Mouse (Mus musculus) stomach, postnatal 0 days (tissue): ENCODE results near the gene Gimap5. TPM values are rescaled to one million over a fixed set of nuclear protein-coding genes. Genes with fewer than 3 reads are reported as not detected.

ENCODE experiments used
- ATAC-seq: fragments of 200-750 bp; cut with Nextera tagmentation; 2 replicates; pipeline ENCODE4 v1.8.0; 2017; ENCODE audit not compliant: low FRiP score, low TSS enrichment
- DNase-seq: peaks from one replicate; pipeline ENCODE4 v3.0.0-alpha.2; 2016; ENCODE audit warnings: low spot score
- H3K27ac ChIP-seq: fragments of 300-500 bp; sonication (generic); replicated peaks from 2 replicates; pipeline ENCODE4 v1.5.1; 2014; ENCODE audit warnings: mild to moderate bottlenecking, control low read depth
- H3K27me3 ChIP-seq: fragments of 300-500 bp; sonication (generic); 2 replicates; pipeline ENCODE4 v1.6.1; 2014; ENCODE audit warnings: low read length; ENCODE audit not compliant: control insufficient read depth, insufficient read depth
- H3K36me3 ChIP-seq: fragments of 300-500 bp; sonication (generic); 2 replicates; pipeline ENCODE4 v1.6.1; 2014; ENCODE audit warnings: low read length, mixed read lengths; ENCODE audit not compliant: control insufficient read depth, insufficient read depth
- H3K4me1 ChIP-seq: fragments of 300-500 bp; sonication (generic); replicated peaks from 2 replicates; pipeline ENCODE4 v1.6.1; 2014; ENCODE audit warnings: antibody characterized with exemption; ENCODE audit not compliant: control insufficient read depth, insufficient read depth
- H3K4me2 ChIP-seq: fragments of 300-500 bp; sonication (generic); replicated peaks from 2 replicates; pipeline ENCODE4 v1.6.1; 2014; ENCODE audit warnings: low read depth, mild to moderate bottlenecking, control low read depth, moderate library complexity
- H3K4me3 ChIP-seq: fragments of 300-500 bp; sonication (generic); 2 replicates; pipeline ENCODE4 v1.5.1; 2014; ENCODE audit warnings: low read depth, low read length, control low read depth
- H3K9ac ChIP-seq: fragments of 300-500 bp; sonication (generic); 2 replicates; pipeline ENCODE4 v1.6.1; 2014; ENCODE audit warnings: mild to moderate bottlenecking, low read length, control low read depth, mixed read lengths
- H3K9me3 ChIP-seq: fragments of 300-500 bp; sonication (generic); 2 replicates; pipeline ENCODE4 v1.6.1; 2016; ENCODE audit warnings: low read length; ENCODE audit not compliant: control insufficient read depth
- CTCF ChIP-seq: IDR thresholded peaks from 2 replicates; pipeline ENCODE4 v1.5.1; 2016; ENCODE audit warnings: antibody characterized with exemption, low read depth, mild to moderate bottlenecking, moderate library complexity
- EP300 ChIP-seq: optimal IDR thresholded peaks from 2 replicates; pipeline ENCODE3; 2016; ENCODE audit warnings: antibody characterized with exemption
- WGBS: fragments of 180-500 bp; shearing (Covaris S2); extraction: QIAGEN DNeasy Blood & Tissue Kit; methylation state at CpG from one replicate; pipeline ENCODE4 v1.1.7; 2014; 5-methylcytosine and 5-hydroxymethylcytosine counted together
- polyA plus RNA-seq: library from polyadenylated mRNA; unstranded; fragments of >200 nt; fragmentation: Nextera tagmentation; extraction: Ambion mirVana; gene quantifications from 2 replicates; pipeline ENCODE4 v1.2.1, GENCODE M21; 2015

Gimap5 gene
- polyA plus RNA-seq, 1 experiment from 2014 or later = 6.1 TPM

- H3K9ac ChIP-seq = no peak overlapping the region
- H3K4me3 ChIP-seq = no peak overlapping the region
- H3K36me3 ChIP-seq = no peaks in the 10 kb centered on the region
- no peak for TF ChIP-seq CTCF
- no peak for TF ChIP-seq EP300
- no peak for ATAC-seq
- no peak for DNase-seq
- H3K9me3 ChIP-seq = no peaks in the 10 kb centered on the region
- H3K4me1 ChIP-seq = peaks cover 2% of the 10 kb centered on the region; the same call in 1 of the 2 replicates
- 10% methylated on average over 9 of the region's 9 CpGs for WGBS
- no peak overlapping the region for H3K27ac ChIP-seq
- H3K4me2 ChIP-seq = no peak overlapping the region
- no peaks in the 10 kb centered on the region for H3K27me3 ChIP-seq
Measured at GRCm38 (mm10) chr6:48741711-48742206, 4.2 kb upstream of the Gimap5 start.

DNA sequence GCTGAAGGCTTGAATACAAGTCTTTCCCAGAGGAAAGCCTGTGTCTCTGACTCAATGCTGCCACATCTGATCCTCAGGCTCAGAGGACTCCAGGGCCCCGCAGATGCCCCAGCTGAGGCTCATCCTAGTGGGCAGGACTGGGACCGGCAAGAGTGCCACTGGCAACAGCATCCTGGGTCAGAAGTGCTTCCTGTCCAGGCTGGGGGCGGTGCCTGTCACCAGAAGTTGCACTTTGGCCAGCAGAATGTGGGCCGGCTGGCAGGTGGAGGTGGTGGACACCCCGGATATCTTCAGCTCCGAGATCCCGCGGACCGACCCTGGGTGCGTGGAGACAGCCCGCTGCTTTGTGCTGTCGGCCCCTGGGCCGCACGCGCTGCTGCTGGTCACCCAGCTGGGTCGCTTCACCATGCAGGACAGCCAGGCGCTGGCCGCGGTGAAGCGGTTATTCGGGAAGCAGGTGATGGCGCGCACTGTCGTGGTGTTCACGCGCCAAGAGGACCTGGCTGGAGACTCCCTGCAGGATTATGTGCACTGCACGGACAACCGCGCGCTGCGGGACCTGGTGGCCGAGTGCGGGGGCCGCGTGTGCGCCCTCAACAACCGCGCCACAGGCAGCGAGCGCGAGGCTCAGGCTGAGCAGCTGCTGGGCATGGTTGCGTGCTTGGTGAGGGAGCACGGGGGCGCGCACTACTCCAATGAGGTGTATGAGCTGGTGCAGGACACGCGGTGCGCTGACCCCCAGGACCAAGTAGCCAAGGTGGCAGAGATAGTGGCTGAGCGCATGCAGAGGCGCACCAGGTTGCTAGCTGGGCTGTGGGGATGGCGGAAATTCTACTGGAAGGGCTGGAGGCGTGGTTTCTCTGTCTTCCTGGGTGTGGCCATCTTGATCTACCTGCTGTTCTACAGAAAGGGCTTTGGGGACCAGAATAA, 3.3 kb upstream of the Gimap5 start:
- 7% methylated on average over 52 of the region's 52 CpGs for whole genome bisulfite sequencing
- peak; percentile 81 for ATAC-seq
- peak; percentile 73 for DNase-seq
- no peaks in the 10 kb centered on the region for H3K36me3 ChIP-seq
- peak overlapping the region; percentile 55 for H3K9ac ChIP-seq
- H3K9me3 ChIP-seq = no peaks in the 10 kb centered on the region
- H3K4me1 ChIP-seq = peaks cover 2% of the 10 kb centered on the region; the same call in 1 of the 2 replicates
- H3K27me3 ChIP-seq = no peaks in the 10 kb centered on the region
- no peak overlapping the region for H3K27ac ChIP-seq
- H3K4me2 ChIP-seq = peak overlapping the region; percentile 76
- TF ChIP-seq EP300 (no peak), CTCF (peak; percentile 4; the same call in 1 of the 2 replicates)
- H3K4me3 ChIP-seq = peak overlapping the region; percentile 43

- H3K9me3 ChIP-seq = no peaks in the 10 kb centered on the region
- H3K27me3 ChIP-seq = no peaks in the 10 kb centered on the region
- no peaks in the 10 kb centered on the region for H3K36me3 ChIP-seq
- no peak overlapping the region for H3K4me2 ChIP-seq
- H3K4me3 ChIP-seq = no peak overlapping the region
- WGBS = 48% methylated on average over 2 of the region's 2 CpGs
- peak overlapping the region; percentile 63; the same call in 1 of the 2 replicates for H3K27ac ChIP-seq
- DNase-seq (no peak), ATAC-seq (no peak)
- peaks cover 2% of the 10 kb centered on the region; the same call in 1 of the 2 replicates for H3K4me1 ChIP-seq
- no peak for TF ChIP-seq EP300
- no peak for TF ChIP-seq CTCF
- no peak overlapping the region for H3K9ac ChIP-seq
Measured at GRCm38 (mm10) chr6:48745490-48745889, 507 bp upstream of the Gimap5 start.

DNA sequence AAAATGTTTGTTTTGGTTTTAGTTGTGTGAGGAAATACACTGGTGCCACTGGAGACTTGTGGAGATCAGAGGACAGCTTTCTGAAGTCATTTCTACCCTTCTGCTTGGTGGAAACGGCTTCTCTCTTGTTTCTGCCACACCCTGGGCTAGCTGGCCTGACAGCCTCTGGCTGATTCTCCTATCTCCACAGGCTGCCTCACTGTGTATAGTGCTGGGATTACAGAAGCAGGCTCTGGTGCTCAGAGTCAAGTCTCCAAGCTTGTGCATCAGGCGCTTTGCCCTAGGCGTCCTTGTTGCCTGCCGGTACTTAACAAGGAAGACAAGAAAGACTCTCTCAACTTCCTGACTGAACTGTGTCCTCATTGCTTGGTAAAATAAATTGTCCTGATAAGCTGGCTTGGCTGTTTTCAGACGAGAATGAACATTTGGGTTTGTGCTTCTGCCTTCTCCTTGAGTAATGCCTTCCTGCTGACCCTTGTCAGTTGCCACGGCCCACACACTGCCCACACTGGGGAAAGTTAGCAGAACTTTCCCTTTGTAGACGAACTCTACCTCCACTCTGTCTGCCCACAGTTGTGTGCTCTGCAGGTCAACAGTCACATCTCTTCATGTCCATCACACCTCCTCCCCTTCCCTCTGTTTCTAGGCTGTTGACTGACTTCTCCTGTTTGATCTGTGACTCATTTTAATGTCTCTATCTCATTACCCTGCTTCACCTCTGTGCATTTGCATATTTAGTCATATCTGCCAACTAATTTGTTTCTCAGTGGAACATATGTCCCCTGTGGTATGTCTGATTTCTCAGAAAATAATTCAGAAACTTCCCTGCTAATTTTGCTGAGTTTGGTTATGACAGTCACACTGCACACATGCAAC, 1.3 kb downstream of the Gimap5 start:
- Histone ChIP-seq H3K27me3 (no peaks in the 10 kb centered on the region), H3K4me1 (no peaks in the 10 kb centered on the region; the same call in 1 of the 2 replicates), H3K9ac (no peak overlapping the region), H3K36me3 (no peaks in the 10 kb centered on the region), H3K4me3 (no peak overlapping the region), H3K4me2 (peak overlapping the region; percentile 4), H3K9me3 (no peaks in the 10 kb centered on the region), H3K27ac (peak overlapping the region; percentile 71)
- no peak for DNase-seq
- no peak for TF ChIP-seq CTCF
- TF ChIP-seq EP300 = no peak
- 35% methylated on average over 7 of the region's 7 CpGs for WGBS
- peak; percentile 50 for ATAC-seq

DNA sequence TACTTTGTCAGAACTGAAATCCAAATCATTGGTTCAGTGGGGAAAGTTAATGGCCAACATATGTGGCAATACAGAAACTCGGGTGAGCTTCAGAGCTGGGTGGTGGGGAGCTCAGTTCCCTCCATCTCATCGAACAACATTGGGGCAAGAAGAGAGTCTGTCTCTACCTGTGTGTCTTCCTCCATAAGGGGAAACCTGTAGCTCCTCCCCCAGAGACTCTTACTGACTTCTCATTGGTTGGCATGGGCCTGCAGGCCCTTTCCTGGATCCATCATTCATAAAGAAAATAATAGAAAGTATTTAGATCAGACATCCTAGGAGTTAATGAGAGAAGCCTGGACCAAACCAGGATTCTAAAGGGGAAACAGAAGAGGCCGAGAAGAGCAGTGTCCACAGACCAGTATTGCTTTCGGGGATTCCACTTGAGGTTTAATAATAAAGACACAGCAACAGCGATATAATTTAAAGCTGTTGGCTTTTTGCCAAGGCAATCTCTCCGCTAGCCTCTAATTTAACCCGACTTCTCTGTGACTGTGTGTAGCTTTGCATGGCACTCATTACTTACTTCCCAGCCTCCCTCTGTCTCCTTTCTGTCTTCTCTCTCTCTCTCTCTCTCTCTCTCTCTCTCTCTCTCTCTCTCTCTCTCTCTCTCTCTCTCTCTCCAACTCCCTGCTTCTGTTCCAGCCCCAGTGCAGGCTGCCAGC, 17.7 kb downstream of the Gimap5 start:
- Histone ChIP-seq H3K9ac (no peak overlapping the region), H3K36me3 (no peaks in the 10 kb centered on the region), H3K27me3 (no peaks in the 10 kb centered on the region), H3K27ac (no peak overlapping the region), H3K4me2 (no peak overlapping the region), H3K9me3 (no peaks in the 10 kb centered on the region), H3K4me3 (no peak overlapping the region), H3K4me1 (no peaks in the 10 kb centered on the region)
- no peak for TF ChIP-seq CTCF
- no peak for TF ChIP-seq EP300
- ATAC-seq (no peak), DNase-seq (no peak)
- WGBS = 58% methylated on average over 7 of the region's 7 CpGs
